Mouse (Mus musculus) thymus, adult 18-20 months (tissue): ENCODE results near the gene Ccdc187.
A peak's percentile ranks its signal among the peaks of the same experiment; 100 is the strongest.

ENCODE experiments used
- DNase-seq, 2 experiments: peaks; one replicate each; pipeline ENCODE4 v3.0.0; 2022; ENCODE audit warnings: mixed read lengths in 2 of 2

Ccdc187 gene

GRCm38 (mm10) chr2:26315925-26316311, 21.6 kb upstream of the Ccdc187 start:
- DNase-seq: peak in 1 of 2 experiments; percentile 33

GRCm38 (mm10) chr2:26315072-26315924, 20.9 kb upstream of the Ccdc187 start, which contains the start of gene Gpsm1:
Gpsm1 (plus strand) TSS chr2:26315515.
- DNase-seq: peak; percentile 54 to 60

GRCm38 (mm10) chr2:26314281-26315071, 20.1 kb upstream of the Ccdc187 start:
- no peak for DNase-seq

DNA sequence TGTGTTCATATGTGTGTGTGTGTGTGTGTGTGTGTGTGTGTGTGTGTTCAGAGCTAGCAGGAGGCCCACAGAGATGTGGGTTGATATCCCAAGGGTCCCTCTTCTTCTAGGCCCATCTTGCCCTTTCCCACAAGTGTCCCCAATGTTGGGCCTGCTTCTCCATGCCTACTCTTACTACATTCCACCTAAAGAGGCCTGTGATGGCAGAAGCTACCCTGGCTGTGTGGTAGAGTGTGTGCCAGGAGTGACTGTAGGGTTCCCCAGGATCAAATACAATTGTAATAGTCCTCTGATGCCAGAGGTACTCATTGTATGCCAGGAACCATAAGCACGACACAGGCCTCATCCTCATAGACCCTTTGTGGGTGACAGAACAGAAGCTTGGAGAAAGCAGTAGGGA, 19.0 kb upstream of the Ccdc187 start:
- no peak for DNase-seq

GRCm38 (mm10) chr2:26312812-26313211, 18.5 kb upstream of the Ccdc187 start:
- DNase-seq: no peak

- DNase-seq: no peak
Observed at GRCm38 (mm10) chr2:26311936-26312335, 17.6 kb upstream of the Ccdc187 start.

DNA sequence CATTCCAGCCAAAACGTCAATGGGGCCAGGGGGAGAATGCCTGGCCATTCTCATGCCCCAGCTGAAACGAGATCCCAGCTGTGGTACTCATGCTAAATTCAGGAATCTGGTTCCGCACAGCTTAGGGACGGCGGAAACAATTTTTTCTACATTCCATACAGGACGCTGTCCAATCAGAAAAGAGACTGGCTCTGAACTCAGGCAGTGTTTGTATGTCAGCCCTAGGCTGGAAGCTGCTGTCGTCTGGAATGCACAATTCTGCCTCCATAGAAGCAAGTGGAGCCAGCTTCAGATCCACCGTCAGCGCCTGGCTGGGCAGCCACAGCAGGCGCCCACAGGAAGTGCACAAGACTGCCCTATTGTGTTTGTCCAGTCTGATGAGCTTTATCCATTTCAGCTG, 15.4 kb upstream of the Ccdc187 start:
- DNase-seq: no peak

GRCm38 (mm10) chr2:26306702-26307101, 12.3 kb upstream of the Ccdc187 start:
- no peak for DNase-seq

DNA sequence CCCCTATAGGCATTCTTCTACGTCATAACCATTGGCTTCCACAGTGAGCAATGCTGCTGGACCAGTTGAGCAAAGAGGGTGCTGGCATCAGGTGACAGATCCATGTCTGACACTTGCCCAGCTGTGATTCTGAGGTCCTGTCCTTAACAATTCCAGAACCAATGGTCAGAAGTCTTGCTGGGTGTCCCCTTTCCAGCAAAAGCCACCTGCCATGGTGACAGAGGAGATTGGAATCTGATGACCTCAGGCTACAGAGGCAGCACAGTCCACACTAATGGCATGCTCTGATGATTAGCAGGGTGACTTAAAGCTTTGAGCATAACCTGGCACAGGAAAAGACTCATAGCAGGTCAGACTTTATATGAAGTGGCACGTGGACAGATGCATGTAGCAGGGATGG, 11.2 kb upstream of the Ccdc187 start:
- DNase-seq: no peak

- no peak for DNase-seq
Observed at GRCm38 (mm10) chr2:26304711-26305110, 10.4 kb upstream of the Ccdc187 start.

- no peak for DNase-seq
Observed at GRCm38 (mm10) chr2:26302005-26302503, 7.7 kb upstream of the Ccdc187 start.

- peak; percentile 60 to 70 for DNase-seq
Observed at GRCm38 (mm10) chr2:26300808-26301174, 6.4 kb upstream of the Ccdc187 start.

DNA sequence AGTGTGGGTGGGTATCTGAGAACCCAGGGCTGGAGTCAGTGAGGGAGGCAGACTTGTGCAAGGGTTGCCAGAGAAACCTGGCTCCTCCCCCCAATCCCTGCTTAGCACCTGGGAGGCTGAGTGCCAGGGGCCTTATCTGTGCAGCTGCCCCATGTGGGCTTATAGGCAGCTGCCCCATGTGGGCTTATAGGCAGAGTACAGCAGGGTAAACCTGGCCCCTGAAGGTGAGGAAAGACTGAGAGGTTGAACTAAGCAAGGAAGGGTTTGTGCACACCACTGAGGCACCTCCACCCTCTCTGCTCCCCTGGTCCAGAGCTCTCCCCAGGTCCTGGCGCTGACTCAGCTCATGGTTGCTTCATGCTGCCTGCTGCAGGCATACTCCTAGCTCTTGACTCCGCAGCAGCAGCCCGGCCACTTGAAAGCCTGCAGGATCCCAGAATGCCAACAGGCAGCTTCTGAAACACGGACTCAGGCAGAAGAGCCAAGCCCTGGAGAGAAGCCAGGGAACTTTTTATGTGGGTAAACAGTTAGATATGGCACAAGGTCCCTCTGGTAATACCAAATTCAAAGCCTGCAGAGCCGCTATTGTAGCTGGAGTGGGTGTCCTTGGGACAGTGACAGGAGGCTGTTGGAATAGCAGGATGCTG, 5.9 kb upstream of the Ccdc187 start:
- no peak for DNase-seq

- no peak for DNase-seq
Observed at GRCm38 (mm10) chr2:26299336-26299735, 5.0 kb upstream of the Ccdc187 start.

GRCm38 (mm10) chr2:26298856-26299230, 4.5 kb upstream of the Ccdc187 start:
- DNase-seq: no peak

DNA sequence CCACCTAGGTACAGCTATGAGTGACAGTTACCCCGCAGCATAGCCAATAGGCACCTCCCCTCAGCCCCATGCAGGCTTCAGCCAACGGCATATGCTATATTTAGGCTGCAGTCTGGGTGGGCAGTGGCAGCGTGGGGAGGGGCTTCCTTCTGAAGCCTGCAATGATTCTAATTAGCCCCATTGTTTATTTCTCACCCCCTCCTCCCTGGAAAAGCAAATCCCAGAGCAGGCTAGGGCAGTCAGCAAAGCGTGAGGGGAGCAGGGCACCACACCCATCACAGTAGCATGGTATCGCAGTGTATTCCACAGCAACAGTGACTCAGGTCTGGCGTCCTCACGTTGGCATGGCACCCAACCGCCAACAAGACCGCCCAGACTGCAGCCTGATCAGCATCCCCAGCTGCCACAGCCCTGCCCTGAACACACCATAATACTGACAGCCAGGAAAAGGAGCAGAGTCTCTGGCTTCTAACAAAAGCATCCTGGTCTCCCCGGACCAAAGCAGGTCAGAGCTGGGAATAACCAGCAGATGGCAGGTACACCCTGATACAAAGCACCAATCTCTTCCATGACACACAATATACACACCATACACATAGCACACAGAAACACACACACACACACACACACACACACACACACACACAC, 4.0 kb upstream of the Ccdc187 start:
- DNase-seq: no peak

GRCm38 (mm10) chr2:26296606-26297195, 2.3 kb upstream of the Ccdc187 start:
- no peak for DNase-seq

GRCm38 (mm10) chr2:26290133-26290532, 4.2 kb downstream of the Ccdc187 start:
- no peak for DNase-seq

GRCm38 (mm10) chr2:26286391-26286790, 8.0 kb downstream of the Ccdc187 start:
- DNase-seq: no peak

- no peak for DNase-seq
Observed at GRCm38 (mm10) chr2:26285804-26286203, 8.6 kb downstream of the Ccdc187 start.

- no peak for DNase-seq
Observed at GRCm38 (mm10) chr2:26280594-26280993, 13.8 kb downstream of the Ccdc187 start.

- DNase-seq: no peak
Observed at GRCm38 (mm10) chr2:26279712-26280111, 14.6 kb downstream of the Ccdc187 start.
